In genomic region chr9:54745740-54746370, GRCm38 (mm10) we compare ENCODE assay signal across 15 mouse cellular contexts. TPM values are rescaled to one million over a fixed set of nuclear protein-coding genes. Genes with fewer than 3 reads are reported as not detected.
DNase-seq lines count a peak whose midpoint lies in the region; ATAC-seq and TF ChIP-seq lines count a peak whose summit lies in the region.
"Had no signal": no experiment of that assay in that cellular context is flagged by ENCODE, and none has a peak within 500 bp of the region (broad histone marks: within the 10 kb centered on the region; RNA-seq: fewer than 3 reads in every experiment).

No protein-coding gene starts in this region.

- no peak for ATAC-seq in midbrain, postnatal 0 days (ENCODE audit: low FRiP score)
- ATAC-seq in hindbrain, embryonic 13.5 days (ENCODE audit: low FRiP score): peak; percentile 54
- ATAC-seq in neural tube, embryonic 12.5 days (ENCODE audit: low FRiP score, low read depth): peak; percentile 85

- peak; percentile 39 for DNase-seq in midbrain, embryonic 10.5 days (ENCODE audit: low spot score)
- DNase-seq in midbrain, postnatal 0 days (ENCODE audit: low spot score): no peak
- peak; percentile 84 for DNase-seq in embryo, embryonic 11 days
- DNase-seq in thymus, postnatal 0 days (ENCODE audit: low spot score): no peak
- no peak for DNase-seq in adrenal gland, postnatal 36 days
- DNase-seq: adrenal gland, postnatal 25 days; kidney, postnatal 36 days; lung, adult 18-20 months; lung, postnatal 4 days had no signal

- H3K36me3 ChIP-seq in midbrain, embryonic 10.5 days: no peaks in the 10 kb centered on the region
- H3K36me3 ChIP-seq in midbrain, postnatal 0 days (ENCODE audit: insufficient read depth, low read length): no peaks in the 10 kb centered on the region
- no peaks in the 10 kb centered on the region for H3K36me3 ChIP-seq in hindbrain, embryonic 13.5 days
- H3K36me3 ChIP-seq in neural tube, embryonic 12.5 days: no peaks in the 10 kb centered on the region
- H3K36me3 ChIP-seq: G1E; limb, embryonic 15.5 days had no signal

- TF ChIP-seq CTCF in midbrain, postnatal 0 days (IDR thresholded peaks at IDR 0.05): no peak

- H3K4me2 ChIP-seq in midbrain, postnatal 0 days (ENCODE audit: low read depth, low read length, poor library complexity, severe bottlenecking): no peak overlapping the region
- no peak overlapping the region for H3K4me2 ChIP-seq in hindbrain, embryonic 13.5 days
- peak overlapping the region; percentile 12; the same call in 1 of the 2 replicates for H3K4me2 ChIP-seq in neural tube, embryonic 12.5 days (replicated peaks)
- H3K4me2 ChIP-seq: limb, embryonic 15.5 days had no signal

- H3K4me3 ChIP-seq in midbrain, embryonic 10.5 days: no peak overlapping the region
- H3K4me3 ChIP-seq in midbrain, postnatal 0 days (ENCODE audit: low read depth, low read length): no peak overlapping the region
- H3K4me3 ChIP-seq in hindbrain, embryonic 13.5 days: no peak overlapping the region
- H3K4me3 ChIP-seq in neural tube, embryonic 12.5 days: no peak overlapping the region
- H3K4me3 ChIP-seq: erythroblast, embryonic 14.5 days; limb, embryonic 15.5 days had no signal

- no peaks in the 10 kb centered on the region for H3K9me3 ChIP-seq in midbrain, embryonic 10.5 days (replicated peaks)
- no peaks in the 10 kb centered on the region for H3K9me3 ChIP-seq in midbrain, postnatal 0 days (ENCODE audit: low read length)
- no peaks in the 10 kb centered on the region for H3K9me3 ChIP-seq in hindbrain, embryonic 13.5 days
- H3K9me3 ChIP-seq in neural tube, embryonic 12.5 days: no peaks in the 10 kb centered on the region
- H3K9me3 ChIP-seq: G1E; limb, embryonic 15.5 days had no signal

- H3K27ac ChIP-seq in midbrain, embryonic 10.5 days (replicated peaks): peak overlapping the region; percentile 43
- H3K27ac ChIP-seq in midbrain, postnatal 0 days (ENCODE audit: low read depth, low read length): no peak overlapping the region
- peak overlapping the region; percentile 18; the same call in 1 of the 2 replicates for H3K27ac ChIP-seq in hindbrain, embryonic 13.5 days
- H3K27ac ChIP-seq in neural tube, embryonic 12.5 days: no peak overlapping the region
- H3K27ac ChIP-seq: limb, embryonic 15.5 days had no signal

- no peak overlapping the region for H3K9ac ChIP-seq in midbrain, postnatal 0 days (replicated peaks; ENCODE audit: low read length, poor library complexity, severe bottlenecking)
- no peak overlapping the region for H3K9ac ChIP-seq in hindbrain, embryonic 13.5 days
- no peak overlapping the region for H3K9ac ChIP-seq in neural tube, embryonic 12.5 days
- H3K9ac ChIP-seq: limb, embryonic 15.5 days had no signal

- H3K4me1 ChIP-seq in midbrain, embryonic 10.5 days: peaks cover 26% of the 10 kb centered on the region
- no peaks in the 10 kb centered on the region; the same call in 1 of the 2 replicates for H3K4me1 ChIP-seq in midbrain, postnatal 0 days (ENCODE audit: insufficient read depth, low read length)
- peaks cover 24% of the 10 kb centered on the region for H3K4me1 ChIP-seq in hindbrain, embryonic 13.5 days (replicated peaks)
- H3K4me1 ChIP-seq in neural tube, embryonic 12.5 days: peaks cover 20% of the 10 kb centered on the region

- no peaks in the 10 kb centered on the region for H3K27me3 ChIP-seq in midbrain, embryonic 10.5 days (ENCODE audit: low read depth, poor library complexity, severe bottlenecking)
- H3K27me3 ChIP-seq in midbrain, postnatal 0 days (ENCODE audit: insufficient read depth, low read length): no peaks in the 10 kb centered on the region
- H3K27me3 ChIP-seq in hindbrain, embryonic 13.5 days: 0 out of 2 replicates have a peak, but pooled peaks cover 10% of the 10 kb centered on the region
- H3K27me3 ChIP-seq in neural tube, embryonic 12.5 days (replicated peaks): peaks cover 5% of the 10 kb centered on the region; the same call in 1 of the 2 replicates

- WGBS in midbrain, embryonic 10.5 days: 61% methylated on average over 13 of the region's 13 CpGs
- 46% methylated on average over 13 of the region's 13 CpGs for WGBS in midbrain, postnatal 0 days
- 14% methylated on average over 13 of the region's 13 CpGs for whole genome bisulfite sequencing in hindbrain, embryonic 13.5 days
- WGBS in neural tube, embryonic 12.5 days: 5% methylated on average over 13 of the region's 13 CpGs

RNA-seq across cellular contexts. Expression of gene Wdr61, which starts 11.5 kb away (rescaled TPM):
- 168 and 188 TPM in 2 replicates for polyA plus RNA-seq in midbrain, embryonic 10.5 days (2016; fragmentation: Nextera tagmentation; extraction: Ambion mirVana)
- total RNA-seq in midbrain, postnatal 0 days (2014; rRNA removed): 43.7 and 47.3 TPM in 2 replicates
- 83.9 and 86.3 TPM in 2 replicates for polyA plus RNA-seq in midbrain, postnatal 0 days (2015; fragmentation: Nextera tagmentation; extraction: Ambion mirVana)
- 110 and 112 TPM in 2 replicates for polyA plus RNA-seq in hindbrain, embryonic 13.5 days (2015; fragmentation: Nextera tagmentation; extraction: Ambion mirVana)
- polyA plus RNA-seq in neural tube, embryonic 12.5 days (2016; fragmentation: Nextera tagmentation; extraction: Ambion mirVana): 114 TPM in 2 replicates
- 154 and 174 TPM in 2 replicates for polyA plus RNA-seq in thymus, postnatal 0 days (2015; fragmentation: Nextera tagmentation; extraction: Ambion mirVana)
- total RNA-seq in adrenal gland, postnatal 36 days (2021): 10 to 100 TPM; 67.6 to 72.7 TPM

RNA-seq across cellular contexts. Expression of gene Crabp1, which starts 18.7 kb away (rescaled TPM):
- 1,146 and 1,287 TPM in 2 replicates for polyA plus RNA-seq in midbrain, embryonic 10.5 days (2016; fragmentation: Nextera tagmentation; extraction: Ambion mirVana)
- 18.4 and 20.4 TPM in 2 replicates for total RNA-seq in midbrain, postnatal 0 days (2014; rRNA removed)
- 26.3 and 33.1 TPM in 2 replicates for polyA plus RNA-seq in midbrain, postnatal 0 days (2015; fragmentation: Nextera tagmentation; extraction: Ambion mirVana)
- 368 and 389 TPM in 2 replicates for polyA plus RNA-seq in hindbrain, embryonic 13.5 days (2015; fragmentation: Nextera tagmentation; extraction: Ambion mirVana)
- 644 and 768 TPM in 2 replicates for polyA plus RNA-seq in neural tube, embryonic 12.5 days (2016; fragmentation: Nextera tagmentation; extraction: Ambion mirVana)
- 7.8 and 8.1 TPM in 2 replicates for polyA plus RNA-seq in thymus, postnatal 0 days (2015; fragmentation: Nextera tagmentation; extraction: Ambion mirVana)
- 1 to 10 TPM; 7.9 to 8.5 TPM for total RNA-seq in adrenal gland, postnatal 36 days (2021)
- total RNA-seq: common myeloid progenitor, adult 5-6 weeks; G1E had no signal
- polyA plus RNA-seq: erythroblast, embryonic 14.5 days; G1E had no signal

RNA-seq across cellular contexts. Expression of gene Dnaja4, which starts 47.2 kb away (rescaled TPM):
- 3.1 and 3.2 TPM in 2 replicates for polyA plus RNA-seq in midbrain, embryonic 10.5 days (2016; fragmentation: Nextera tagmentation; extraction: Ambion mirVana)
- total RNA-seq in midbrain, postnatal 0 days (2014; rRNA removed): 5.4 and 7.7 TPM in 2 replicates
- 6.7 and 8.0 TPM in 2 replicates for polyA plus RNA-seq in midbrain, postnatal 0 days (2015; fragmentation: Nextera tagmentation; extraction: Ambion mirVana)
- polyA plus RNA-seq in hindbrain, embryonic 13.5 days (2015; fragmentation: Nextera tagmentation; extraction: Ambion mirVana): 4.8 and 7.2 TPM in 2 replicates
- 4.3 and 4.6 TPM in 2 replicates for polyA plus RNA-seq in neural tube, embryonic 12.5 days (2016; fragmentation: Nextera tagmentation; extraction: Ambion mirVana)
- 2.9 and 3.1 TPM in 2 replicates for polyA plus RNA-seq in thymus, postnatal 0 days (2015; fragmentation: Nextera tagmentation; extraction: Ambion mirVana)
- total RNA-seq in adrenal gland, postnatal 36 days (2021): 10 to 100 TPM; 17.7 to 24.3 TPM
- polyA plus RNA-seq: G1E had no signal

Comparison
In these comparisons a context has a peak if more than half of its experiments do, and no peak if none do; other contexts are left out.
1. DNase-seq: peak in midbrain, embryonic 10.5 days (single experiment) and embryo, embryonic 11 days (single experiment); none in midbrain, postnatal 0 days (single experiment), thymus, postnatal 0 days (single experiment) and adrenal gland, postnatal 36 days (0 of 2).
2. H3K27ac ChIP-seq: peak in midbrain, embryonic 10.5 days (single experiment) and hindbrain, embryonic 13.5 days (single experiment); none in midbrain, postnatal 0 days (single experiment) and neural tube, embryonic 12.5 days (single experiment).
3. RNA of gene Crabp1, which starts 18.7 kb away (polyA plus RNA-seq): 1,146 to 1,287 TPM in midbrain, embryonic 10.5 days, 644 to 768 TPM in neural tube, embryonic 12.5 days and 368 to 389 TPM in hindbrain, embryonic 13.5 days; 26.3 to 33.1 TPM in midbrain, postnatal 0 days and 7.8 to 8.1 TPM in thymus, postnatal 0 days; every median in the first group is over 10 times any median in the second.